Mouse (Mus musculus) heart, embryonic 16.5 days (tissue): ENCODE data around the gene Rims3. TPM values are rescaled to one million over a fixed set of nuclear protein-coding genes. Genes with fewer than 3 reads are reported as not detected.

ENCODE experiments used
- ATAC-seq: fragments of 200-750 bp; cut with Nextera tagmentation; replicated peaks from 2 replicates; pipeline ENCODE4 v1.8.0; 2017; ENCODE audit warnings: moderate number of reproducible peaks; ENCODE audit not compliant: insufficient read depth, low FRiP score; ENCODE audit errors: extremely low read depth
- H3K27ac ChIP-seq: fragments of 300-500 bp; sonication (generic); 2 replicates; pipeline ENCODE4 v1.5.1; 2014; ENCODE audit warnings: mild to moderate bottlenecking, low read length, control low read depth, moderate library complexity
- H3K27me3 ChIP-seq: fragments of 300-500 bp; sonication (generic); 2 replicates; pipeline ENCODE4 v1.6.1; 2014; ENCODE audit warnings: low read length, mixed read lengths; ENCODE audit not compliant: control insufficient read depth, insufficient read depth
- H3K36me3 ChIP-seq: fragments of 300-500 bp; sonication (generic); 2 replicates; pipeline ENCODE4 v1.6.1; 2014; ENCODE audit not compliant: control insufficient read depth, insufficient read depth
- H3K4me1 ChIP-seq: fragments of 300-500 bp; sonication (generic); 2 replicates; pipeline ENCODE4 v1.6.1; 2014; ENCODE audit warnings: low read length, mixed read lengths; ENCODE audit not compliant: control insufficient read depth, insufficient read depth
- H3K4me2 ChIP-seq: fragments of 300-500 bp; sonication (generic); 2 replicates; pipeline ENCODE4 v1.6.1; 2014; ENCODE audit warnings: low read depth, mild to moderate bottlenecking, control low read depth, low read length
- H3K4me3 ChIP-seq: fragments of 300-500 bp; sonication (generic); 2 replicates; pipeline ENCODE4 v1.5.1; 2014; ENCODE audit warnings: mild to moderate bottlenecking, control low read depth, low read length
- H3K9ac ChIP-seq: fragments of 300-500 bp; sonication (generic); 2 replicates; pipeline ENCODE4 v1.6.1; 2014; ENCODE audit warnings: low read length, control low read depth
- H3K9me3 ChIP-seq: fragments of 300-500 bp; sonication (generic); replicated peaks from 2 replicates; pipeline ENCODE4 v1.6.1; 2016; ENCODE audit warnings: low read length; ENCODE audit not compliant: control insufficient read depth
- WGBS: fragments of 180-500 bp; shearing (Covaris S2); extraction: QIAGEN DNeasy Blood & Tissue Kit; methylation state at CpG from one replicate; pipeline ENCODE4 v1.1.7; 2014; 5-methylcytosine and 5-hydroxymethylcytosine counted together
- polyA plus RNA-seq: library from polyadenylated mRNA; unstranded; fragments of >200 nt; fragmentation: Nextera tagmentation; extraction: Ambion mirVana; gene quantifications from 2 replicates; pipeline ENCODE4 v1.2.1, GENCODE M21; 2015

Gene Rims3
- polyA plus RNA-seq, 1 experiment from 2014 or later = 0.18 TPM

GRCm38 (mm10) chr4:120893656-120894401 lies 39.2 kb downstream of the Rims3 start:
- Histone ChIP-seq H3K27me3 (no peaks in the 10 kb centered on the region), H3K4me1 (no peaks in the 10 kb centered on the region), H3K4me3 (no peak overlapping the region), H3K9ac (no peak overlapping the region), H3K36me3 (no peaks in the 10 kb centered on the region), H3K9me3 (peaks cover 3% of the 10 kb centered on the region; the same call in 1 of the 2 replicates), H3K4me2 (no peak overlapping the region), H3K27ac (no peak overlapping the region)
- no peak for ATAC-seq
- 61% methylated on average over 11 of the region's 11 CpGs for WGBS

- Histone ChIP-seq H3K4me2 (no peak overlapping the region), H3K4me3 (no peak overlapping the region), H3K27me3 (no peaks in the 10 kb centered on the region), H3K9ac (no peak overlapping the region), H3K9me3 (peaks cover 3% of the 10 kb centered on the region; the same call in 1 of the 2 replicates), H3K36me3 (no peaks in the 10 kb centered on the region), H3K4me1 (no peaks in the 10 kb centered on the region), H3K27ac (no peak overlapping the region)
- WGBS = 66% methylated on average over 11 of the region's 11 CpGs
- ATAC-seq = no peak
Observed at GRCm38 (mm10) chr4:120894584-120894983, 40.0 kb downstream of the Rims3 start.

- Histone ChIP-seq H3K27me3 (no peaks in the 10 kb centered on the region), H3K36me3 (no peaks in the 10 kb centered on the region), H3K4me3 (no peak overlapping the region), H3K9me3 (peaks cover 3% of the 10 kb centered on the region; the same call in 1 of the 2 replicates), H3K4me2 (no peak overlapping the region), H3K4me1 (no peaks in the 10 kb centered on the region), H3K27ac (no peak overlapping the region), H3K9ac (no peak overlapping the region)
- no peak for ATAC-seq
- WGBS = 80% methylated on average over 7 of the region's 7 CpGs
Observed at GRCm38 (mm10) chr4:120895226-120895625, 40.6 kb downstream of the Rims3 start.

- Histone ChIP-seq H3K27me3 (no peaks in the 10 kb centered on the region), H3K9ac (no peak overlapping the region), H3K4me2 (no peak overlapping the region), H3K4me1 (no peaks in the 10 kb centered on the region), H3K9me3 (peaks cover 3% of the 10 kb centered on the region; the same call in 1 of the 2 replicates), H3K36me3 (no peaks in the 10 kb centered on the region), H3K4me3 (no peak overlapping the region), H3K27ac (no peak overlapping the region)
- WGBS = 69% methylated on average over 7 of the region's 7 CpGs
- ATAC-seq = no peak
Observed at GRCm38 (mm10) chr4:120895810-120896584, 41.4 kb downstream of the Rims3 start.

GRCm38 (mm10) chr4:120904533-120904932 lies 49.9 kb downstream of the Rims3 start:
- Histone ChIP-seq H3K4me2 (no peak overlapping the region), H3K27ac (no peak overlapping the region), H3K9me3 (no peaks in the 10 kb centered on the region), H3K9ac (no peak overlapping the region), H3K4me3 (no peak overlapping the region), H3K4me1 (no peaks in the 10 kb centered on the region), H3K27me3 (no peaks in the 10 kb centered on the region), H3K36me3 (no peaks in the 10 kb centered on the region)
- ATAC-seq = no peak
- WGBS = 56% methylated on average over 4 of the region's 4 CpGs

GRCm38 (mm10) chr4:120905644-120906043 lies 51.0 kb downstream of the Rims3 start:
- Histone ChIP-seq H3K4me1 (no peaks in the 10 kb centered on the region), H3K27me3 (no peaks in the 10 kb centered on the region), H3K27ac (no peak overlapping the region), H3K4me3 (no peak overlapping the region), H3K9me3 (no peaks in the 10 kb centered on the region), H3K36me3 (no peaks in the 10 kb centered on the region), H3K4me2 (no peak overlapping the region), H3K9ac (no peak overlapping the region)
- 69% methylated on average over 5 of the region's 5 CpGs for WGBS
- no peak for ATAC-seq

GRCm38 (mm10) chr4:120909558-120910150 lies 55.0 kb downstream of the Rims3 start:
- WGBS = 28% methylated on average over 15 of the region's 15 CpGs

GRCm38 (mm10) chr4:120911086-120911485 lies 56.5 kb downstream of the Rims3 start:
- Histone ChIP-seq H3K27me3 (no peaks in the 10 kb centered on the region), H3K9me3 (no peaks in the 10 kb centered on the region), H3K9ac (no peak overlapping the region), H3K4me2 (no peak overlapping the region), H3K4me1 (no peaks in the 10 kb centered on the region), H3K4me3 (no peak overlapping the region), H3K36me3 (no peaks in the 10 kb centered on the region), H3K27ac (no peak overlapping the region)
- no peak for ATAC-seq
- WGBS = 62% methylated on average over 6 of the region's 6 CpGs

More at GRCm38 (mm10) chr4:120909558-120910150, 55.0 kb downstream of the Rims3 start:
- ATAC-seq = no peak
- no peaks in the 10 kb centered on the region for H3K27me3 ChIP-seq
- no peak overlapping the region for H3K27ac ChIP-seq
- H3K9me3 ChIP-seq = no peaks in the 10 kb centered on the region
- no peaks in the 10 kb centered on the region for H3K36me3 ChIP-seq
- H3K9ac ChIP-seq = no peak overlapping the region
- no peaks in the 10 kb centered on the region for H3K4me1 ChIP-seq
- peak overlapping the region; percentile 35 for H3K4me2 ChIP-seq
- no peak overlapping the region for H3K4me3 ChIP-seq

GRCm38 (mm10) chr4:120912866-120913265 lies 58.2 kb downstream of the Rims3 start:
- no peaks in the 10 kb centered on the region for H3K4me1 ChIP-seq
- 38% methylated on average over 4 of the region's 4 CpGs for WGBS
- no peak overlapping the region for H3K4me2 ChIP-seq
- H3K9me3 ChIP-seq = no peaks in the 10 kb centered on the region
- H3K9ac ChIP-seq = no peak overlapping the region
- no peaks in the 10 kb centered on the region for H3K27me3 ChIP-seq
- ATAC-seq = no peak
- no peaks in the 10 kb centered on the region for H3K36me3 ChIP-seq
- no peak overlapping the region for H3K27ac ChIP-seq
- no peak overlapping the region for H3K4me3 ChIP-seq
